Mouse (Mus musculus) embryo, embryonic 10.5 days (tissue): ENCODE results near the gene 1700015F17Rik.

Experiments used
- DNase-seq: peaks from one replicate; pipeline ENCODE4 v3.0.0-alpha.2; 2015; ENCODE audit warnings: low spot score

Gene 1700015F17Rik

GRCm38 (mm10) chr5:5423723-5424171, 55.2 kb downstream of the 1700015F17Rik start:
- peak; percentile 12 for DNase-seq

- DNase-seq: no peak
Observed at GRCm38 (mm10) chr5:5423081-5423480, 55.9 kb downstream of the 1700015F17Rik start.

- DNase-seq: no peak
Observed at GRCm38 (mm10) chr5:5421439-5421838, 57.5 kb downstream of the 1700015F17Rik start.

- no peak for DNase-seq
Observed at GRCm38 (mm10) chr5:5419992-5420455, 58.9 kb downstream of the 1700015F17Rik start, which contains the start of gene Cdk14. Cdk14 (minus strand) TSS chr5:5420312.

- no peak for DNase-seq
Observed at GRCm38 (mm10) chr5:5419253-5419652, 59.7 kb downstream of the 1700015F17Rik start.

GRCm38 (mm10) chr5:5414835-5415234, 64.1 kb downstream of the 1700015F17Rik start:
- no peak for DNase-seq

- no peak for DNase-seq
Observed at GRCm38 (mm10) chr5:5411886-5412285, 67.1 kb downstream of the 1700015F17Rik start.

- no peak for DNase-seq
Observed at GRCm38 (mm10) chr5:5401986-5402385, 77.0 kb downstream of the 1700015F17Rik start.

GRCm38 (mm10) chr5:5392786-5393185, 86.2 kb downstream of the 1700015F17Rik start:
- no peak for DNase-seq
